Mouse (Mus musculus): ENCODE measurements at regions not wholly inside any gene's neighbourhood (a gene's known extent, or its start where the extent isn't known, plus 50 kb on each side); places are given as distances from the start of the nearest gene placed in this dataset.

DNA sequence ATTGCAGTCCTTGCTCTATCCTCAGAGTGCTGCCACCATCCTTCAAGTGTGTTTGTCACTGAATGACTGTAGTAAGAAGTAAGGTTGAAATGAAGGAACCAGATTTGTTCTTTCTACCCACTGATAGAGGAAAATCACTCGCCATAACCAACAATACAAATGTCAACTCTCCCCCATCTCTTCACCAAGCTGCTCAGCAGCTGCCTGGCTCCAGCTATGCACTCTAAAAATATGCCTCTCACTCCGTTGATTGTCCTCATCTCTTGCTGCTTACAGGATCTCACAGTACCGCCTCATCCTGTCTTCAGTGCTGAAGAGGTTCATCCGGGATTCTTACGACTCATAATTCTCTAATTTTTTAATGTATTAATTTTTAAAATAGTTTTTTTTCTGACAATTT lies 63.2 kb upstream of the Itprid2 start:
- no peak for DNase-seq (ENCODE audit: low read depth, low spot score)
- POLR2A ChIA-PET, result no interaction called here
- no peaks in the 10 kb centered on the region for H3K27me3 ChIP-seq
- TF ChIP-seq CTCF (IDR thresholded peaks at IDR 0.05), result no peak
- CTCF ChIA-PET, result interaction anchor here (1.2 kb wide), 1 partner anchor 13 kb away, joined by 3 read pairs; no protein-coding TSS in a partner anchor
- in situ Hi-C loops (cut with MboI; ENCODE audit: low pct_unique_long_range_greater_than_20kb), result no loop called here
- no peak for ATAC-seq

DNA sequence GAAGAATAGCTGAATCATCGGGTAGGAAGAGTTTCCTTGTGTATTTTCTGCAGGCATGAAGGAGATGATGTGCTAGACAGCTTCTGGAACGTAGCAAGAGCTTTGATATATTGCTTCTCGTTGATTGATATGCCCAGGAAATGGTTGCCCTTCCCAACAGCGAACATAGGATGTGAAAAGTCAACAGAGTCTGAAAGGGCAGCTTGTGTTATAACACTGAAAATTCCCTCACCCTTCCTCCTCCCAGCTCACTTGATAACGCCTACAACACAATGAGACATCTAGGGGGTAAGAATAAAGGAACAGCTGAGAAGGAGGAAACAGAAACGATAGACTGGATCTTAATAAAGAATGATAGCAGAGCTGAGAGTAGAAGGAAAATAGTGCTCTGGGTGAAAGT lies 60.1 kb upstream of the Itprid2 start:
- TF ChIP-seq CTCF (IDR thresholded peaks at IDR 0.05), result no peak
- no peaks in the 10 kb centered on the region for H3K27me3 ChIP-seq
- ChIA-PET POLR2A (no interaction called here), CTCF (interaction anchor here (0.9 to 1.6 kb wide), 3 partner anchors 14 to 22 kb away, joined by 3 to 4 read pairs (median 3); no protein-coding TSS in a partner anchor)
- no peak for DNase-seq (ENCODE audit: low read depth, low spot score)
- ATAC-seq, result no peak
- in situ Hi-C loops (cut with MboI; ENCODE audit: low pct_unique_long_range_greater_than_20kb), result no loop called here

DNA sequence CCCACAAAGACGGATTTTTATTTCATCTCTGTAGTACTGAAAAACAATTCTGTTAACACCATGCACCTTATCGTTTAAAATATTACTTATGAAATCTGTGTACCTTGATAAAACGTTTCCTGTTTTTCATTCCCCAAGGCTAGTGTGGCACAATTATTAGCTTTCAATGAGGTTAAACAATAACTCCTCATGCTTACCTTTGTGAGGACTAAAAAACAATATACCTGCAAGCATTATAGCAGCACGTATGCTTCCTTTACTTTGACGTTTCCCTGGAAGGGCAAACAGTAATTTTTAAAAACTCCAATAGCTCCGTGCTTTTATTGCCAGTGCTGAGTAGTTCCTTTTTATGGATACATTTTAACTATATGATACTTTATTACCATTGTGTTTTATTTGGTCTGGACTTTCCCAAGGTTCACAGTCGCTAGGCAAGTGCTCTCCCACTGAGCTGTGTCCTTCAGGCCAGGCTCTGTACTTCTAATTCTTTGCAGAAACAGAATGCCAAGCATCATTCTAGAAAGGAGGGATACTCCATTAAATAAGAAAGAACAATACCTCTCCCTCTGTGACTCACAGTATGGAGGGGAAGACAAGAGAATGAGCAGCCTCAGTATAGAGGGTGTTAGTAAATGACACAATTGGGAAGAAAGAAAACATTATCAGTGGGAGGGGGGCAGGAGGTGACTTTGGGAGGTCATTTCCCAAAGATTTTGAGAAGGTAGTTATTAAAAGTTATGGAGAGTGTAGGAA lies 50.0 kb upstream of the Itprid2 start:
- POLR2A ChIA-PET, result no interaction called here
- DNase-seq (ENCODE audit: low read depth, low spot score), result no peak
- no peaks in the 10 kb centered on the region for H3K27me3 ChIP-seq
- CTCF ChIA-PET, result interaction anchor here (0.8 to 1.3 kb wide), 2 partner anchors 10 to 13 kb away, joined by 3 read pairs; no protein-coding TSS in a partner anchor
- TF ChIP-seq CTCF (IDR thresholded peaks at IDR 0.05), result no peak
- ATAC-seq, result no peak
- in situ Hi-C loops (cut with MboI; ENCODE audit: low pct_unique_long_range_greater_than_20kb), result no loop called here
